Mouse (Mus musculus) bone marrow macrophage, adult 2 months (primary cell): ENCODE measurements around the gene Plxnb2.

ENCODE experiments used
- CTCF ChIP-seq: IDR thresholded peaks from 2 replicates; pipeline ENCODE4 v1.5.1; 2012; ENCODE audit warnings: low read depth, mild to moderate bottlenecking, low read length, moderate library complexity
- POLR2A ChIP-seq: IDR thresholded peaks from 2 replicates; pipeline ENCODE4 v1.6.1; 2012; ENCODE audit warnings: mild to moderate bottlenecking, low read depth, low read length, borderline replicate concordance

- TF ChIP-seq POLR2A (no peak), CTCF (no peak)
Observed at GRCm38 (mm10) chr15:89169431-89169830, 11.2 kb downstream of the Plxnb2 start.
